Mouse (Mus musculus) right cerebral cortex, postnatal 14 days (tissue): ENCODE results near the gene Sephs2.

ENCODE experiments used
- DNase-seq: peaks from one replicate; pipeline ENCODE4 v3.0.0; 2022

Gene Sephs2

GRCm38 (mm10) chr7:127273925-127274789, at the start of gene Sephs2:
Sephs2 (minus strand) TSS chr7:127274055.
- peak; percentile 93 for DNase-seq

- no peak for DNase-seq
Observed at GRCm38 (mm10) chr7:127322085-127322484, 48.2 kb upstream of the Sephs2 start.

- no peak for DNase-seq
Observed at GRCm38 (mm10) chr7:127321106-127321505, 47.3 kb upstream of the Sephs2 start.

- DNase-seq: no peak
Observed at GRCm38 (mm10) chr7:127313912-127314311, 40.1 kb upstream of the Sephs2 start.

- DNase-seq: no peak
Observed at GRCm38 (mm10) chr7:127309951-127310350, 36.1 kb upstream of the Sephs2 start.

GRCm38 (mm10) chr7:127308887-127309286, 35.0 kb upstream of the Sephs2 start:
- DNase-seq: no peak

- DNase-seq: no peak
Observed at GRCm38 (mm10) chr7:127308431-127308830, 34.6 kb upstream of the Sephs2 start.

GRCm38 (mm10) chr7:127297586-127298193, 23.8 kb upstream of the Sephs2 start:
- DNase-seq: no peak

- no peak for DNase-seq
Observed at GRCm38 (mm10) chr7:127296786-127297555, 23.1 kb upstream of the Sephs2 start.

- DNase-seq: no peak
Observed at GRCm38 (mm10) chr7:127296098-127296497, 22.2 kb upstream of the Sephs2 start, which contains the start of gene Itgal. Itgal (plus strand) TSS chr7:127296260.

- DNase-seq: no peak
Observed at GRCm38 (mm10) chr7:127290142-127290541, 16.3 kb upstream of the Sephs2 start.

- no peak for DNase-seq
Observed at GRCm38 (mm10) chr7:127289306-127289705, 15.5 kb upstream of the Sephs2 start.

GRCm38 (mm10) chr7:127287940-127288339, 14.1 kb upstream of the Sephs2 start:
- no peak for DNase-seq

GRCm38 (mm10) chr7:127285154-127285553, 11.3 kb upstream of the Sephs2 start:
- DNase-seq: no peak

- DNase-seq: no peak
Observed at GRCm38 (mm10) chr7:127282190-127282589, 8.3 kb upstream of the Sephs2 start.

GRCm38 (mm10) chr7:127281114-127281513, 7.3 kb upstream of the Sephs2 start:
- DNase-seq: no peak

GRCm38 (mm10) chr7:127280092-127280491, 6.2 kb upstream of the Sephs2 start:
- DNase-seq: no peak

- DNase-seq: peak; percentile 36
Observed at GRCm38 (mm10) chr7:127278311-127278710, 4.5 kb upstream of the Sephs2 start.

- no peak for DNase-seq
Observed at GRCm38 (mm10) chr7:127276519-127276961, 2.7 kb upstream of the Sephs2 start.

GRCm38 (mm10) chr7:127273118-127273923, 534 bp downstream of the Sephs2 start:
- peak; percentile 38 for DNase-seq

GRCm38 (mm10) chr7:127272566-127272965, 1.3 kb downstream of the Sephs2 start:
- DNase-seq: no peak

GRCm38 (mm10) chr7:127271093-127271492, 2.8 kb downstream of the Sephs2 start:
- DNase-seq: no peak
